Mouse (Mus musculus) bone marrow, adult 2 months (tissue): ENCODE data around the gene Smg9. TPM values are rescaled to one million over a fixed set of nuclear protein-coding genes. Genes with fewer than 3 reads are reported as not detected.

ENCODE experiments used
- H3K27ac ChIP-seq: fragments of 200-500 bp; 2 replicates; pipeline ENCODE4 v1.5.1; 2012; ENCODE audit warnings: low read depth, mild to moderate bottlenecking, control low read depth, inconsistent platforms, low read length; ENCODE audit not compliant: control insufficient read depth, poor library complexity, insufficient read depth
- H3K4me1 ChIP-seq: fragments of 200-500 bp; 2 replicates; pipeline ENCODE4 v1.6.1; 2011; ENCODE audit warnings: low read length; ENCODE audit not compliant: control insufficient read depth, insufficient read depth
- H3K4me3 ChIP-seq: fragments of 200-500 bp; replicated peaks from 2 replicates; pipeline ENCODE3; 2011; ENCODE audit warnings: mild to moderate bottlenecking, low read depth, low read length, control low read depth; ENCODE audit not compliant: control insufficient read depth
- CTCF ChIP-seq: fragments of 200-500 bp; IDR thresholded peaks from 2 replicates; pipeline ENCODE4 v1.5.1; 2011; ENCODE audit warnings: low read length, control low read depth; ENCODE audit not compliant: control insufficient read depth, insufficient read depth
- POLR2A ChIP-seq: fragments of 200-500 bp; IDR thresholded peaks from 2 replicates; pipeline ENCODE4 v1.6.1; 2011; ENCODE audit warnings: low read depth, mild to moderate bottlenecking, control low read depth, low read length, borderline replicate concordance; ENCODE audit not compliant: control insufficient read depth
- WGBS: fragments of 180-500 bp; shearing (Covaris S2); methylation state at CpG from one replicate; pipeline ENCODE4 v1.1.7; 2018; 5-methylcytosine and 5-hydroxymethylcytosine counted together
- polyA plus RNA-seq: library from polyadenylated mRNA; stranded (reverse); fragments of >200 nt; gene quantifications from 2 replicates; pipeline ENCODE4 v1.2.4, GENCODE M21; 2011; ENCODE audit warnings: low replicate concordance; ENCODE audit not compliant: missing spikeins, insufficient read depth, insufficient read length

The Smg9 gene
- polyA plus RNA-seq, 1 experiment: 59.7 TPM

DNA sequence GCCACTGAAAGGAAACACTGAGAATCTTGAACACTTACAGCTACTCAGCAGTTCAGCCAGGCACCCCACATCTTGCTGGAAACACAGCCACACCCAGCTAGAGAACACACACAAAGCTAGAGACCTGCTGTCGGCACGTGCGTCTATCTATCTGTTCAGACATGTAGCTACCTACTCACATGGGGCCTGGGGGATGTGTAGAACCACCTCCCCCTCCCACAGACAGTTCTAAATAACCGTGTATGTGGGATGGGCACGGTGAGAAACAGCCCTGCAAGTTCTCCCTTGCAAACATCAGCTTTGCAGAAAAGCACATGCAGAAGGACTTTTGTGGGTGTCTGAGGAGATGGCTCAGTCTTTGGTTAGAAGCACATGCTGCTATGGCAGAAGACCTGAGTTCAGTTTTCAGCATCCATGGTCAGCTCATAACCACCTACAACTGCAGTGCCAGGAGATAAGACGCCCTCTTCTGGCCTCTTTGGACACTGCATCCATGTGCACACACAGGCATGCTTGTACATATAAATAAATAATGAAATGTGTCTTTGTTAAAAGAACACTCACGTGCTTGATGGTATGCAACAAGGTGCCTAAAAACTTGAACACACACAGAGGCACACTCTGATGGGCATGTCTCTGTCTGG, 47.4 kb downstream of the Smg9 start:
- TF ChIP-seq CTCF (peak; percentile 24; the same call in 1 of the 2 replicates), POLR2A (no peak)
- H3K4me3 ChIP-seq: no peak overlapping the region
- H3K4me1 ChIP-seq: peaks cover 34% of the 10 kb centered on the region
- WGBS: 77% methylated on average over 7 of the region's 7 CpGs
- no peak overlapping the region for H3K27ac ChIP-seq

DNA sequence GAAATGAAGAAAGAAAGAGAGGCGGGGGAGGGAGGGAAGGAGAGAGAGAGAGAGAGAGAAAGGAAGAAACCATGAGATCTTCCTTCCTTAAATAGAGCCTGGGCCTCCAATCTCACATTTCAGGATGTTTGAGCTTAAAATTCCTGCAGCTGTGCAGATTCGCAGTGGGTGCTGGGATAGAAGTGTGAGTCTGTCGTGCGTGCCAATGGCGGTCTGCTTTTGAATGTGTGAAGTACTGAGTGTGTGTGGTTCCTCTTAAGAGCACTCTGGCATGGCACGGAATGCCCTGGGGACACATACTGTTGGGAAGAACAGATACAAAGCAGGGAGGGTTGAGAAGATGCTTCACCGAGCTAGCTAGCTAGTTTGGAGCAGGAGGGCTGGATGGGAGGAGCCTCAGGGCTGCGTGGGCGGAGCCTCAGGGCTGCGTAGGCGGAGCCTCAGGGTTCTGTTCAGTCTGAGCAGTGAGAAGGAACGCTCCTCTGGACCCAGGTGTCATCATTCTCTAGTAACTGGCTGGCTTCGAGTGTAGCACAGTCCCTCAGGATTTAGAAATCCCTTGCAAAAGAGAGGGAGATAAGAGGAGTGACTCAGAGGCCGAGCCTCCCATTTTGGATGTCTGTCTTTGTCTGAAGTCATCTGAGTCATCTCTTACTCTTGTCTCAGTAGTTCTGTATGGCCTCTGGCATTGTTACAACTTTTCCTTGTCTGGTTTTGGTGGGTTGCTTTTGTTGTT, 49.5 kb downstream of the Smg9 start:
- Histone ChIP-seq H3K27ac (peak overlapping the region; percentile 74), H3K4me1 (peaks cover 31% of the 10 kb centered on the region), H3K4me3 (no peak overlapping the region)
- no peak for TF ChIP-seq POLR2A
- no peak for TF ChIP-seq CTCF
- 54% methylated on average over 14 of the region's 14 CpGs for WGBS

DNA sequence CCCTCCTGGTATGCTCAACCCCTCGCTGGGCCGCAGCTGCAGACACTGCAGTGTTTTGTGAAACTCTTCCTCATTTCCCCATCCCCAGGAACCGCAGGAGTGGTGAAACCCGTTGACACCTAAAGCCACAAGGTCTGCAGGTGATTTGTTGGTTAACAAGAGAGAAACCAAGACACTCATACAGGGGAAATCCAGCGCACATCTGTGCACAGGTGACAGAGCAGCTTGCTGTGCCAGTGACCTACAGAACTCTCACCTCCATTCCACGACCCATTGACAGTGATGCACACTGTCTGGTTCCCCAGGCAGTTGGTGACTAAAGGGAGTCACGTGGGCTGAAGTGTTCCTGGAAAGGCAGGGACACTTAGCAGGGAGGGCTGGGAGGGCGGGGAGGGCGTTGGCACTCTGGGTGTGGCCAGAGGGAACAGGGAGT, 51.2 kb downstream of the Smg9 start:
- 11% methylated on average over 9 of the region's 9 CpGs for WGBS
- Histone ChIP-seq H3K4me1 (peaks cover 29% of the 10 kb centered on the region), H3K27ac (peak overlapping the region; percentile 93), H3K4me3 (peak overlapping the region; percentile 46)
- no peak for TF ChIP-seq CTCF
- no peak for TF ChIP-seq POLR2A

DNA sequence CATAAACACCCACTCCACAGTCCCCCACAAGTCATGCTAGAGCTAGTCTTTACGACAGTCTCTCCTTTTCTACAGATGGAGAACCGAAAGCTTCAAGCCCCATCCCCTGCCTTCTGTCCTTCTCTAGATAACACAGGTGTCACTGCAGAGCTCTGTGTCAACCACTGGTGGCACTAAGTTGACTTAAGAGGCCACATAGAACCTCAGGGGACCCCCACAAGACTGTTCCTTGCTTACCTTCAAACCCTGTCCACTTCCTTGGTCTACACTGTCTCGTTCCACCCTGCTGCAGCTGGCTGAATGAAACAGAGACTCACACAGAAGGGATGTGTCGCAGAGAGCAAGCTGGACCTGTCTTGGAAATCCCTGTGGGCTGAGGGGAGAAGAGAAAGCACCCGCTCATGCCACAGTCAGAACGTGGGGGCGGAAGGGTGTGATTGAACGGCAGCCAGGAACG, 52.5 kb downstream of the Smg9 start, which contains the start of gene Irgc1:
TSS of gene Irgc1 (minus strand) at position 443 of the 457 bp plus-strand sequence.
- TF ChIP-seq POLR2A (no peak), CTCF (no peak)
- H3K4me1 ChIP-seq: peaks cover 21% of the 10 kb centered on the region
- peak within 1 kb of the TSS; percentile 46 for H3K27ac ChIP-seq
- no peak within 1 kb of the TSS for H3K4me3 ChIP-seq
- 29% methylated on average over 9 of the region's 9 CpGs for WGBS

DNA sequence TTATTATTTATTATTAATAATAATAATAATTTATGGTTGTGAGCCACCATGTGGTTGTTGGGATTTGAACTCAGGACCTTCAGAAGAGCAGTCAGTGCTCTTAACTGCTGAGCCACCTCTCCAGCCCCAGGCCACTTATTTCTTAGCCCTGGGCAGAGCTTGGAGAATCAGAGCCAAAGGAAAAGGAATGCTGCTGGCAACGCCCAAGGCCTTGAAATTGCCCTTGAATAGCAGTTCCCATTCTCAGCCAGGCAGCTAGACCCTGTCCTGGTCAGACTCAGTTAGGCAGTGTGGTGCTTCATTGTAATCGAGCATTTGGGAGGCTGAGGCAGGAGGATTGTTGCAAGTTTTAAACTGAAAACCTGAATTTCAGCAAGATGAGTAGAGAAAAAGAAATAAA, 54.8 kb downstream of the Smg9 start:
- WGBS: 63% methylated on average over 2 of the region's 2 CpGs

DNA sequence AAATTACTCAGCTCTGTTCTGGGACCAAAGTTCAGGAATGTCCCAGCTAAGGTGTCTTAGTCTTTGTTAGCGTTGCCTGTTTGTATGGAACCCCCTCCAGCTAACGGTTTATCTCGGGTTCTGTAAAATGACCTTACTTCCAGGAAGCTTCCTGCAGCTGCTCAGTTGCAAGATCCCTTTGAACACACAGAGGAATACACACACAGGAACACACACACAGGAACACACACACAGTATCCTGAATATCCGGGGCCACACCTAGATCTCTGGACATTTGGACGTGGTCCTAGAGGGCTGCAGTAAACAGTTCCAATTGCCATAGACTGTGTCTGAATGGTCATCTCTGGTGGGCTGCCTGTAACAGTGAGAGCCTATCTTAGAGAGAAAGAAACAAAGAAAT, 56.3 kb downstream of the Smg9 start:
- WGBS: 73% methylated on average over 5 of the region's 5 CpGs
- no peak overlapping the region for H3K4me3 ChIP-seq
- H3K4me1 ChIP-seq: peaks cover 13% of the 10 kb centered on the region
- H3K27ac ChIP-seq: no peak overlapping the region
- TF ChIP-seq CTCF: no peak
- TF ChIP-seq POLR2A: no peak

More for the DNA sequence above, 54.8 kb downstream of the Smg9 start:
- H3K27ac ChIP-seq: no peak overlapping the region
- H3K4me1 ChIP-seq: peaks cover 19% of the 10 kb centered on the region
- H3K4me3 ChIP-seq: no peak overlapping the region
- TF ChIP-seq CTCF (no peak), POLR2A (no peak)

DNA sequence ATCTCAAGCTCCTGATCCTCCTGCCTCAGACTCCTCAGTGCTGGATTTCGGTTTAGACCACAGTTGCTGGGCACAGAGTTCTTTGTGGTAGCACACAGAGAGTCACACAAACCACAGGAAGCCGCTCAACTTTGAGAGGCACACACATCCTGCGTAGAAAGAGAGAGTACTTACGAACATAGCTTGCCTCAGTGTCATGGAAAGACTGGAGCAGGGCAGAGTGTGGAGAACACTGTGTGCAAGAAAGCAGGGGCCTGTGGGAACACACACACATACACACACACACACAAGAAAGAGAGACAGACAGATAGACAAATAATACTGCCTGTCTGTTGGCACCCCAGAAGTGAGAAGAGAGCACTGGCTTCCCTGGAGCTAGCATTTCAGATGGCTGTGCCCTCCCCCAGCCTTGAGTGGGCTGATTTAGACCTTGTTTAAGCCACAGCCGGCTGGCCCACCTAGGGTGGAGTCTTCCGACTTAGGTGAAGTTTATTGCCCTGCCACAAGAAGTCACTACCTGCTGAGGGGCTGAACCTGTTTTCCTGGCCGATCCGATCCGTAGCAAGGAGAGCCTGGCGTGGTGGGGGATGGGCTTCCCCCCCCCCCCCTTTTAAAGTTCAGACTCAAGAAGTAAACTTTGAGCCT, 58.4 kb downstream of the Smg9 start:
- Histone ChIP-seq H3K4me3 (no peak overlapping the region), H3K4me1 (peaks cover 11% of the 10 kb centered on the region), H3K27ac (peak overlapping the region; percentile 75)
- TF ChIP-seq POLR2A: no peak
- no peak for TF ChIP-seq CTCF
- 5% methylated on average over 10 of the region's 10 CpGs for WGBS

DNA sequence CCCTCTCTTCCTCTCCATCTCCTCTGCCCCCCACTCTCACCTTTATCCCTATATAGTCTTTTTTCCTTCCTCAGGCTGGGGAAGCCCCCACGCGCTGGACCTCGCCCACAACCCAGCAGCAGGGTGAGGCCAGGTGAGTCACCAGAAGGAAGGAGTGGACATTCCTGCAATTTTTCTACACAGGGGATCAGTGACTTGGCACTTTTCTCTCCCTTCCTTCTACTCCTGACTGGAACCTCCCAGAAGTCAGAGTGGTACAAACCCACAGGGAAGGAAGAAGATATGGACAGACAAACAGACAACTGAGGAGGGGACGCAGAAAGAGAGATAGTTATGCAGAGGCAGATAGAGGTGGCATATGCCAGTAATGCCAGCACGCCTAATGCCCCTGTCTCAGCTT, 60.0 kb downstream of the Smg9 start:
- TF ChIP-seq CTCF (no peak), POLR2A (no peak)
- 55% methylated on average over 5 of the region's 5 CpGs for WGBS
- Histone ChIP-seq H3K4me1 (peaks cover 9% of the 10 kb centered on the region), H3K4me3 (no peak overlapping the region), H3K27ac (peak overlapping the region; percentile 60)
